Mouse (Mus musculus) embryonic fibroblast, embryonic 13.5 days (primary cell): Measurements from ENCODE around the gene Wnt6. TPM values are rescaled to one million over a fixed set of nuclear protein-coding genes. Genes with fewer than 3 reads are reported as not detected.
A peak's percentile ranks its signal among the peaks of the same experiment; 100 is the strongest.

ENCODE experiments used
- H3K27ac ChIP-seq: 2 replicates; pipeline ENCODE4 v1.5.1; 2012; ENCODE audit warnings: low read length, control low read depth, inconsistent platforms; ENCODE audit not compliant: insufficient read depth
- H3K4me1 ChIP-seq: 2 replicates; pipeline ENCODE4 v1.6.1; 2011; ENCODE audit warnings: low read length; ENCODE audit not compliant: control insufficient read depth, insufficient read depth
- H3K4me3 ChIP-seq: 2 replicates; pipeline ENCODE4 v1.5.1; 2011; ENCODE audit warnings: mild to moderate bottlenecking, control low read depth, low read length; ENCODE audit not compliant: insufficient read depth
- CTCF ChIP-seq: IDR thresholded peaks from 2 replicates; pipeline ENCODE4 v1.5.1; 2011; ENCODE audit warnings: mild to moderate bottlenecking, control low read depth, low read length, moderate library complexity, borderline replicate concordance; ENCODE audit not compliant: insufficient read depth
- POLR2A ChIP-seq: IDR thresholded peaks from 2 replicates; pipeline ENCODE4 v1.6.1; 2011; ENCODE audit warnings: low read depth, mild to moderate bottlenecking, control low read depth, low read length, moderate library complexity
- polyA plus RNA-seq: library from polyadenylated mRNA; stranded (reverse); fragments of >200 nt; gene quantifications from 2 replicates; pipeline ENCODE4 v1.2.4, GENCODE M21; 2011; ENCODE audit warnings: low read depth; ENCODE audit not compliant: missing spikeins, insufficient read length

Gene Wnt6
- polyA plus RNA-seq, 1 experiment, result not detected

GRCm38 (mm10) chr1:74773136-74773535 is 1.4 kb downstream of the Wnt6 start:
- Histone ChIP-seq H3K4me1 (peaks cover 2% of the 10 kb centered on the region; the same call in 1 of the 2 replicates), H3K4me3 (no peak overlapping the region; the same call in 1 of the 2 replicates), H3K27ac (no peak overlapping the region)
- TF ChIP-seq POLR2A, result no peak
- TF ChIP-seq CTCF, result no peak

DNA sequence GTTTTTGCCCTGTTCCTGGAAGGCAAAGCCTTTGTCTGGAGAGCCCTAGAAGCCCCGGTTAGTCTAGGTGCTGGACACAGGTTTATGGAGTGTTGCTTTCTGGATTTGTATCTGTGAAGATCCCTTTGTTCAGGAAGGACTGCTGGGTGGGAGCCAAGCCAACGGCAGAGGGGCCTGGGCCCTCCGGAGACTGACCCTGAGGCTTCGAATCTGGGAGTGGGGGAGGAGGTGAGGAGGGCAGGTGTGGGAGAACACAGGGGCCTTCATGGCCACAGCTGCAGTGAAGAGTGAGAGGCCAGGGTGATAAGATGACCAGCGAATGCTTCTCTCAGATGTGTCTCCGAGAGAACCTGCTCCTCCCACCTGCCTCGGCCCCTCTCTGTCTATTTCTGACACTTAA is 2.4 kb downstream of the Wnt6 start:
- no peak overlapping the region for H3K27ac ChIP-seq
- no peak for TF ChIP-seq POLR2A
- no peak for TF ChIP-seq CTCF
- H3K4me3 ChIP-seq, result no peak overlapping the region
- H3K4me1 ChIP-seq, result peaks cover 2% of the 10 kb centered on the region; the same call in 1 of the 2 replicates

GRCm38 (mm10) chr1:74775816-74776215 is 4.1 kb downstream of the Wnt6 start:
- Histone ChIP-seq H3K27ac (no peak overlapping the region), H3K4me3 (no peak overlapping the region), H3K4me1 (peaks cover 2% of the 10 kb centered on the region; the same call in 1 of the 2 replicates)
- TF ChIP-seq CTCF, result no peak
- no peak for TF ChIP-seq POLR2A

DNA sequence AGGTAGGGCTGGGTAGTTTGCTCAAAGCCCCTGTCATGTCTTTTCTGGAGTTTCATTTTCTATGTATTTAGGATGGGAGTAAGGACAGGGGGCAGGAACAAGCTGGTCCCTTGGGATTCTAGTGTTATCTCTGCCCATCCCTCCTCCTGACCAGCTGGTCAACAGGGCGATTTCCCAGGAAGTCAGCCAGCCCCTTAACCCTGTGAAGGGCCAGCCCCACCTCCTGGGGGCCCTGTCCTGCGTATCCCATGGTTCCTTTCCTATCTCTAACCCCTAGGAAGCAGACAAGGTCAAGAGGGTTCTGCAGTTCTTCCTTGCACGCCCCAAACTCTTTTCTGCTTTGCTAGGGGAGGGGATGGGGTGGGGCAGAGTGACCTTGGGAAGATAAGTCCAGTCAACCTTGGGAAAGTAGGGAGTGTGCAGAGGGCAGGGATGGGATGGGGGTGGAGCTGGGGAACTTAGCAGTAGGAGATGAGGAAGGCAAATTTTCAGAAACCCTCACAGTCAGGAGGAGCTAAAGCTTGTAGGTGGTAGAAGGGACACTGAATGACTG is 7.3 kb downstream of the Wnt6 start:
- H3K4me1 ChIP-seq, result no peaks in the 10 kb centered on the region
- H3K4me3 ChIP-seq, result no peak overlapping the region
- no peak overlapping the region for H3K27ac ChIP-seq
- no peak for TF ChIP-seq POLR2A
- TF ChIP-seq CTCF, result no peak

GRCm38 (mm10) chr1:74782045-74782444 is 10.4 kb downstream of the Wnt6 start:
- Histone ChIP-seq H3K4me1 (no peaks in the 10 kb centered on the region), H3K4me3 (no peak overlapping the region), H3K27ac (no peak overlapping the region)
- no peak for TF ChIP-seq POLR2A
- TF ChIP-seq CTCF, result no peak

DNA sequence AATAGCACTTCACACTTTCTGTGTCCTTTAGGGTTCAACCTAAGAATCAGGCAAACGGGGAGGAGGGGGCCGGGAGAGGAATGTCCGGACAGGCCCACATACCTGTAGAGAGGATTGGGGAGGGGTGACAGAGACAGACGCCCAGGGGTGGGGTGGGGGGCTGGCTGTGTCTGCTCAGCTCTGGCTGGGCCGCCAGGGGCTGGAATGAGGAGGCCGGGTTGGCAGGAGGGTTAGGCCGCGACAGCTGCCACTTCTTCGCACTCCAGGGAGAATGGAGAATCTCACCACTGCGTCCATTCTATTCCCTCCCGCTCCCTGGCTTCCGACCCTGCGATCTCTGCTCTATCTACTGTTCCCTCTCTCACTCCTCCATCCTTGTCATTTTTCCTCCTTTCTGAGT is 11.9 kb downstream of the Wnt6 start:
- no peaks in the 10 kb centered on the region for H3K4me1 ChIP-seq
- peak overlapping the region; percentile 39; the same call in 1 of the 2 replicates for H3K4me3 ChIP-seq
- no peak overlapping the region for H3K27ac ChIP-seq
- TF ChIP-seq CTCF, result no peak
- TF ChIP-seq POLR2A, result no peak

GRCm38 (mm10) chr1:74784041-74784759 is 12.5 kb downstream of the Wnt6 start:
- no peaks in the 10 kb centered on the region for H3K4me1 ChIP-seq
- no peak overlapping the region for H3K27ac ChIP-seq
- peak overlapping the region; percentile 39 for H3K4me3 ChIP-seq
- TF ChIP-seq CTCF (0 out of 2 replicates have a peak, but pooled peaks have one; percentile 24), POLR2A (no peak)

DNA sequence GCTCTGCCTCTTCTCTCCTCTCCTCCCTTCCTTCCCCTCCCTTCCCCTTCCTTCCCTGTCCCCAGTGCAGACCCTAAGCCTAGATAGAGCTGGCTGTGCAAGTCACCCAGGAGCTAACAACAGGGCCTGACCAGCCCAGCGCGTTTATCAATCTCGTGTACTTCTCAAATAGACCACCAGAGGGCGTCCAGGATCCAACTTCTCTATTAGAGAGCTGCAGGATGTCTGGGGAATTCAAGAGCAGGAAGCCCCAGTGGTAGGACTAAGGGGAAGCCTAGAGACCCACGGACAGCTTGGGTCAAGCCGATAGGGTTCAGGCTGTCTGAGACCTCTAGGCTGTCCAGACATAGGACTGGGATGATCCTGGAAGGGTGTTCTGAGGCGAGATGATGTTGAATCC is 16.2 kb downstream of the Wnt6 start:
- H3K4me1 ChIP-seq, result no peaks in the 10 kb centered on the region
- no peak for TF ChIP-seq POLR2A
- TF ChIP-seq CTCF, result no peak
- no peak overlapping the region for H3K27ac ChIP-seq
- H3K4me3 ChIP-seq, result no peak overlapping the region

GRCm38 (mm10) chr1:74788603-74789176 is 17.0 kb downstream of the Wnt6 start:
- Histone ChIP-seq H3K4me1 (no peaks in the 10 kb centered on the region), H3K4me3 (no peak overlapping the region), H3K27ac (no peak overlapping the region)
- TF ChIP-seq CTCF (no peak), POLR2A (no peak)

GRCm38 (mm10) chr1:74790095-74790494 is 18.4 kb downstream of the Wnt6 start:
- no peak overlapping the region for H3K27ac ChIP-seq
- TF ChIP-seq POLR2A (no peak), CTCF (no peak)
- no peaks in the 10 kb centered on the region for H3K4me1 ChIP-seq
- H3K4me3 ChIP-seq, result no peak overlapping the region
